Mouse (Mus musculus): Measurements from ENCODE around the gene Adck1. TPM values are rescaled to one million over a fixed set of nuclear protein-coding genes. Genes with fewer than 3 reads are reported as not detected.
"Not testable (repeated sequence)": the region's sequence is repeated elsewhere in the genome, so short reads cannot be mapped to it uniquely, and the experiment has no call there.

Adck1 gene
- 10 to 100 TPM; 34.5 to 35.2 TPM for total RNA-seq (2021)

DNA sequence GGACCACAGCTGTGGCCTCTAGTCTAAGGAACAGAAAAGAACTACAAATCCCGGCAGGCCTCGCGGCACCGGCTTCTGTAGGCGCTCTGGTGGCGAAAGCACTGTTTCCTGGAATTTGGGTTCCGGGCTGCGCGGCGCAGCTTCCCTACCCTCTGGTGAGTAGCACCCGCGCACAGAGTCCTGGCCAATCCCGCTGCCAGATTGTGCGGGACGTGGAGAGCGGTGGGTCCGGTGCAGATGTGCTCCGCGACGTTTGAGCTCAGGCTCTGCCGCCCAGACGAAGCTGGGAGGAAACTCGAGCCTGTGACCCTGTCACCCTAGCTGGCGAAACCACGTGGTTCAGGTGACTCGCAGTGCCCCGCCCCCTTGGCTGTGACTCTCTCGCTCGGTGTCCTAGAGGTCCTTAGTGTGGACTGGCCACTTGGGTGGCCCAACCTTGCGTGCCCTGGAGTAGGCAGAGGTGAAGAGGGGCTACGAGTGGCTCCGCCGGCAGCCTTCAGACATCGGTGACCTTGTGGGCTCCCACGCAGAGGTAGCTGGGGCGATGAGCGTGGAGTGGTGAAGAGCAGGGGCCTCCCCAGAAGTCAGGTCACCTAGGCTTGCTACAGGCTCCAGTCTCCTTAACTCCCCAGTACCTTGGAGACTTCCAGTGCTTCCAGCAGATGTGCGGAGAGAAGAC is at the start of gene Adck1:
Gene Adck1, plus strand, starts transcription at position 114 of the 679 bp plus-strand sequence.
- peak; percentile 89 to 90 for DNase-seq (ENCODE audit: extremely low spot score in 1 of 2, low spot score in 1 of 2)

DNA sequence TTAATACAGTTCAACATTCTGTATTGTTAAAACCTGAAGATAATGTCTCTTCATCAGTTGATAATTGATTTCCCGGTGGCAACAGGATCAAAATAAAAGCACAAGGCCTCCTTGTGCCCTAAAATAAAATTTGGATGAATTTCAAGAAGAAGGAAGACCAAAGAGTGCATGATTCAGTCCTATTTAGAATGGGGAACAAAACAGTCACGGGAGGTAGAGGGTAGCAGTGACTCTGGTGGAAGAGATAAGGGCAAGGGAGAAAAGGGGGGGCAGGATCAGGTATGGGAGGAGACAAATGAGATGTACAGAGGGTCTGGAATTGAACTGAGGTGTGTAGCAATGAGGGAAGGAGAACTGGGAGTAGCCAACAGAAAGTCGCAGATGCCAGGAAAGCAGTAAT is 45.8 kb upstream of the Adck1 start:
- DNase-seq (ENCODE audit: extremely low spot score in 1 of 2, low spot score in 1 of 2): no peak

- not testable (repeated sequence) for DNase-seq (ENCODE audit: extremely low spot score in 1 of 2, low spot score in 1 of 2)
Observed at GRCm38 (mm10) chr12:88323926-88324325, 36.4 kb upstream of the Adck1 start, which contains the start of gene Gm5039. Gene Gm5039, minus strand, starts transcription at chr12:88324026.

- not testable (repeated sequence) for DNase-seq (ENCODE audit: extremely low spot score in 1 of 2, low spot score in 1 of 2)
Observed at GRCm38 (mm10) chr12:88336662-88337413, 23.5 kb upstream of the Adck1 start.

DNA sequence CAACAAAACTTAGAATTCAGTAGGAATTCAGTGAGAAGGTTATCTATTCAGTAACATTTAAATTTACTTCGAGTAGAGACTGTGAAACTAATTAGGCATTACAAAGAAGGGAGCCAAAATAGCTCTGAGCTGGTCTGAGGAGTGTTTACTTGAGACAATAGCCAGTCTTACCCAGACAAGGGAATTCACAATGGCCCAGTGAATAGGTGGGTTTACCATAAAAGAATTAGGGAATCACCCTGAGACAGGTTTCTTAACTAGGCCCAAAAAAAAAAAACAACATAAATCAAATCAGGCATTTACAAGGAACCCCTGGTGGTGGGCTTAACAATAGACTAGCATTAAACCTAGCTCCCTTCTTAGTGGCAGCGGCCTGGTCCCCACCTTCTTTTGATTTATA is 19.1 kb upstream of the Adck1 start:
- not testable (repeated sequence) for DNase-seq (ENCODE audit: extremely low spot score in 1 of 2, low spot score in 1 of 2)

DNA sequence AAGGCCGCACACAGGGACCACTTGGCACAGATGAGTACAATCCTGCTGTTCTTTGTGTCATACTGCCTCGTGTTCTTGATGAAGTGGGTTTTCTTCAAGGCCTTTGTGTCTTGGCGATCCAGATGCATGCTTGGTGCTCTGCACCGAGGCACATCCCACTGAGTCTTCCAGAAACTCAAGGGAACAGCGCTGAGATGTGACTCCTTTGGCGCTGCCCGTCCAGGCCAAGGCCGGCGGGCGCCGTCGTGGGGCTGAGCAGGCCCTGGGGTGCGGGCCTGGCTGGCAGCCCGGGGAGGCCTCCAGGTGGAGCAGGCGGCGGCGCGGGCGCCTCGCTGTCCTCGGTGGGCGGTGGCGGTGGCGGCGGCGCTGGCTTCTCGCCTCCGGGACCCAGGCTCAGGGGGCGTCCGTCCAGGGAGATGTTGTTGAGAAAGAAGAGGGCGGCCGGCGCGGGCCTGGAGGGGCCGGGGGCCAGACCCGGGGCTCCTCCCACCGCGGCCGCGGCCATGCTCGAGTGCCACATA is 6.1 kb upstream of the Adck1 start:
- no peak for DNase-seq (ENCODE audit: extremely low spot score in 1 of 2, low spot score in 1 of 2)

DNA sequence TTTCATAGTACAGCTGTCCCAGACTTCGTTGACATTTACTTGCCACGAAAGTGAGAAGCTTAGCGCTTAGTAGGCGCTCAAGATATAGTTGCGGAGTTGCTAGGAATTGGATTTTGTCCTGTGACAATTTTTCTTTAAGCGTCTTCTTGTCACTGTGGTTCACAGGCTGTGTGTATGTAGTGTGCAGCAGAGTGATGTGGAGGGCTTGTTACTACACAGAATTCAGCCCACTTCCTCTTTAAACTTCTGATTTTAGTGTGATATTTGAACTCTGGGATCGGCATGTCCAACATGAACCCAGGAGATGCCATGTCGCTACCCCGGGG is 729 bp downstream of the Adck1 start:
- no peak for DNase-seq (ENCODE audit: extremely low spot score in 1 of 2, low spot score in 1 of 2)

GRCm38 (mm10) chr12:88367673-88368072 is 7.3 kb downstream of the Adck1 start:
- DNase-seq (ENCODE audit: extremely low spot score in 1 of 2, low spot score in 1 of 2): no peak

GRCm38 (mm10) chr12:88368618-88369017 is 8.3 kb downstream of the Adck1 start:
- DNase-seq (ENCODE audit: extremely low spot score in 1 of 2, low spot score in 1 of 2): no peak

GRCm38 (mm10) chr12:88369690-88370089 is 9.3 kb downstream of the Adck1 start:
- not testable (repeated sequence) for DNase-seq (ENCODE audit: extremely low spot score in 1 of 2, low spot score in 1 of 2)

DNA sequence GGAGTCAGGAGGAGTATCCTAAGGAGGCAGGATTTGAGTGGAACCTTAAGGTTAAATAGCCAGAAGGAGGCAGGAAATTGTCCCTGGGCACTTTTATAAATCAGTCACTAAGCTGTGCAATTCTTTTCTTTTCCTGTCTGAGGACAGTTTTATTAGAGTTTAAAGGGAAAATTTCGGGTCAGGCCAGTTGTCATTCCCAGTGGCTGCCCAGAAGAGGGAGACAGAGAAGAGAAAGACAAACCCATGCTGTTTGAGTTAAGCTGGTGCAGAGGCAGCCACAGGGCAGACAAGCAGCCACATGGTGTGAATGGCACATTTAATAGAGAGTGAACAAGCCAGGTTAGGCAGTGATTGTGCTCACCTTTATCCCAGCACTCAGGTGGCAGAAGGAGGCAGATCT is 10.0 kb downstream of the Adck1 start:
- not testable (repeated sequence) for DNase-seq (ENCODE audit: extremely low spot score in 1 of 2, low spot score in 1 of 2)

DNA sequence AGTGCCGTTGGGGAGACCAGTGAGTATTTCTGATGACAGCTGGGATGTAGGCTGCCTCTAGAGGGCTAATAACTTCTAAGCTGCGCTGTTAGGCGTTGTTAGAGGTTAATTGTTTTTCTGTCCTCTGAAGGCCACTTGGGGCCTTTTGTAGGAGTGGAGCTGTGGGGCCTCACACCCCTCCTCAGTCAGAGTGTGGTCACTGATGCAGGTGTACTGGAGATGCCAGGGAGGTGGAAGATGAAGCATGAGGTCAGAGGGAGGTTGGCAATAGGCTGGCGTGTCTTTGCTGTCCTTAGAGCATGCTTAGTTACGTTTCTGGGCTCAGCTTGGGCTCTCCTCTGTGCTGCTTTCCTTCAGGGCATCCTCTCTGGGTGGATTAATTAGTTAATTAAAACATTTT is 11.7 kb downstream of the Adck1 start:
- no peak for DNase-seq (ENCODE audit: extremely low spot score in 1 of 2, low spot score in 1 of 2)

DNA sequence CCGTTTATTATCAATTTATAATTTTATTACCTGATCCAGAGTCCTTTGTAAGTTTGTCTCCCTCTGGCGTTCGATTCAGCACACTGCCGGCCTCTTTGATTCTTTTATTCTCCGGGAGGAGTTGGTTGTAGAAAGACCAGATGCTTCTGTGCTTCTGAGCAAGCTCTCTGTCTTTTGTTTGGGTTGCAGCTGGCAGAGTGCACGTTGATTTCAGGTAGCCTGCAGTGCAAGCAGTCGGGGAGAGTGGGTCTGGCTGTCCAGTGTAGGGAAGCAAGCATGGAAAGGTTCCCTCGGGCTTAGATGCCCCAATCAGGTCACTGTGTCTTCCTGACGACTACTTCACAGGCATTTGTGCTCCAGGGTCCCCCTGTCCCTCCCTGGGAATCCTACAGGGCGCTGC is 16.5 kb downstream of the Adck1 start:
- DNase-seq (ENCODE audit: extremely low spot score in 1 of 2, low spot score in 1 of 2): peak; percentile 32 to 58

- no peak for DNase-seq (ENCODE audit: extremely low spot score in 1 of 2, low spot score in 1 of 2)
Observed at GRCm38 (mm10) chr12:88378256-88378655, 17.9 kb downstream of the Adck1 start.

- DNase-seq (ENCODE audit: extremely low spot score in 1 of 2, low spot score in 1 of 2): no peak
Observed at GRCm38 (mm10) chr12:88388832-88389231, 28.5 kb downstream of the Adck1 start.

DNA sequence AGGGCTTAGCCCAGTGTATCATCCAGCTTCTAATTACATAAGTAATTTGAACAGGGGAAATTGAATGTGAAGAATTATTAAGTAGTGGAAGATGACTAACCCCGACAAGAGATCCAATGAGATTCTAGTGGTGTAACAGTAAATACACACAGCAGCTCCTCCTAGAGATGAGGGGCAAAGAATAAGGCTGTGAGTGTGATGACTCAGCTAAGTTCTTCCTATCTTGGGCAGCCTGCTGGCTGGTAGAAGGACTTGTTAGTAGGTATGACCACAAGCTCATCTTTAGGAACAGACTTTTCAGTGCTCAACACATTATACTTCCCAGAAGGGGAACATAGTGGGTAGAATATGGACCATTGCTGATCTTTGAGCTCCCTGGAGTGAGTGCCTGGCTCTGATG is 38.3 kb downstream of the Adck1 start:
- DNase-seq (ENCODE audit: extremely low spot score in 1 of 2, low spot score in 1 of 2): no peak

DNA sequence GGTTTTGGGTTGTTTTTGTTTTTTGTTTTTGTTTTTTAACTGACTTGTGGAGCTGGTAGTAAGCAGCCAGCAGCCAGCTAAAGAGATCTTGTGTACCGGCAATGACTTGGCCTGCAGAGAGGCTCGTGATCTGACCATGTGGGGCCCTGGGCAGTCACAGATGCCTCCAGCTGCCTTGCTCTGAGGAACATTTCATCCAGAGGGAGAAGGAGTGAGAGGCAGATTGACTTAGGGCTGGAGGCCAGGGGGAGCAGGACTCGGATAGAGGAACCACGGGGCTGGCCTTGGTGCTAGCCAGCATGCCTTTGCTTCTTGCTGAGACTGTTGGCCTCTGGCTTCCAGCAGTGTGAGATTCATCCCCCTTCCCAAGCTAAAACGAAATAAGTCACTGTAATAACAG is 43.2 kb downstream of the Adck1 start:
- no peak for DNase-seq (ENCODE audit: extremely low spot score in 1 of 2, low spot score in 1 of 2)

DNA sequence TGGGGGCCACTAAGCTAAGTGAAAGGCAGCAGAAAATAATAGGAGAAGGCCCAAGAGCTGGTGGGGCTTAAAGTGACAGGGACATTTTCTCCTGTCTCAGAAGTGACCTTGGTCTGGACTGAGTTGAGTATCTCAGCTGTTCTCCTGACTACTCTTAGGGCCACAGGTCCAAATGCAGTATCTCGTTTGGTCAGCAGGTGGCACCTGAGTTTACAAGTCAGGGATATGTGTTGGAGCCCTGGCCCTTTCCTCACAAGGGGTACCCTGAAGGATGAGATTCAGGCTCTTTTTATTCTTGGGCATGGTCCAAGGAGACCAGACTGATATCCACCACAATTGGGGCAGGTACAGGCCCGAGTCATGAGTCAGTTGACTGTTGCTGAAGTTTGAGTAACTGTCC is 44.8 kb downstream of the Adck1 start:
- DNase-seq (ENCODE audit: extremely low spot score in 1 of 2, low spot score in 1 of 2): peak; percentile 57 to 92

- DNase-seq (ENCODE audit: extremely low spot score in 1 of 2, low spot score in 1 of 2): no peak
Observed at GRCm38 (mm10) chr12:88407996-88408322, 47.6 kb downstream of the Adck1 start.

GRCm38 (mm10) chr12:88408323-88409047 is 48.1 kb downstream of the Adck1 start:
- no peak for DNase-seq (ENCODE audit: extremely low spot score in 1 of 2, low spot score in 1 of 2)

GRCm38 (mm10) chr12:88413239-88413638 is 52.9 kb downstream of the Adck1 start:
- no peak for DNase-seq (ENCODE audit: extremely low spot score in 1 of 2, low spot score in 1 of 2)
